Mouse (Mus musculus) embryo, embryonic 10.5 days (tissue): ENCODE data around the gene 5730507C01Rik.

Experiments
- DNase-seq: peaks from one replicate; pipeline ENCODE4 v3.0.0-alpha.2; 2015; ENCODE audit warnings: low spot score

The 5730507C01Rik gene

DNA sequence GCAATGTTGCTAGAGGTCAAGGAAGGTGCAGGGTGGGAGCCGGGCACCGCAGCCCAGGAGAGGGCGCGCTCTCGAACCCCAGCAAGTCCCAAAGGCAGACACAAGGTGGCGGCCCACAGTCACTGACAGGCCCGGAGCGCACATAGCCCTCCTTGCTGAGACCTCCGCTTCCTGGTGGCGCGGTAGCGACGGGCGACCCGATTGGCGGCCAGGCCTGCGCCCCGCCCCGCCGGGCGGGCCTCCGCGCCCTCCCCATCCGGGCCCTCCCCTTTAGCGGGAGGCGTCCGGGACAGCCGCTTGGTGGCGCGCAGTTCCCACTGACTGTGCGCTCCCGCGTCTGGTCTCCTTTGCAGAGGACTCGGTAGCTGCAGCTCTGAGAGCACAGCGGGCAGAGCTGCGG, at the start of gene 5730507C01Rik:
5730507C01Rik (plus strand) TSS at position 340 of the 400 bp plus-strand sequence.
- peak; percentile 64 for DNase-seq

DNA sequence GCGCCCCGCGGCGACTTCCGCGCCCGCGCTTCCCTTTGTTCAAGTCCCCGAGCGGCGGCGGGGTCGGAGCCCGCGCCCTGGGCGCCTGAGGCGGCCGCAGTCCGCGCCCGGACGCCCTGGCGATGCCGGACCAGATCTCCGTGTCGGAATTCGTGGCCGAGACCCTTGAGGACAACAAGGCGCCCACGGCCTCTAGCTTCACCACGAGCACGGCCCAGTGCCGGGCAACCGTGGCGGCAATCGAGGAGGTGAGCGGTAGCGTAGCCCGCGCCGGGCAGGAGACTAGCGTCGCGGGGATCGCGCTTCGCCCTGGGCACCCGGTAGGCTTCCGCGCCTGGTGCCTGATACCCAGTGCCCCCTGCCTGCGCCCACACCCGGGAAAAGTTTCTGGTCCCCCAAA, 306 bp downstream of the 5730507C01Rik start:
- peak; percentile 1 for DNase-seq

DNA sequence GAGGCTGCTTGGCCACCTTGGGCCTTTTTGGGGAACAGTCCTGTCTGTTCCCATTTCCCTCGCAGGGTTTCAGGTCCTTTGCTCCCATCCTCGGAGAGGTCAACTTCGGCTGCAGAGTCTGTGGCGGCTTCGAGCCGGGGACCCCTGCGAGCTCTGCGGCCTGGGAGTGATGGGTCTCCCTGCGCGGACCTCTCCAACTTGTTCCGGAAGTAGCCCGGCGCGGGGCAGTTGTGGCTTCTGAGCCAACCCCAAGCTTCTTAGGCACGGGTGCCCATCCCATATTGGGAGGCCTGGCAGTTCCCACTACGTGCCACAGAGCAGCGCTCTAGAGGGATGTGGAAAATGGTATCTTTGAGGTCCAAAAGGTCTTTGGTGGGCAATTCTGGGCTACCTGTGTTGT, 767 bp downstream of the 5730507C01Rik start:
- DNase-seq, result peak; percentile 4
